Mouse (Mus musculus) stomach, embryonic 14.5 days (tissue): ENCODE data around the gene Gpr162. TPM values are rescaled to one million over a fixed set of nuclear protein-coding genes. Genes with fewer than 3 reads are reported as not detected.
"Not testable (repeated sequence)": the region's sequence is repeated elsewhere in the genome, so short reads cannot be mapped to it uniquely, and the experiment has no call there.

ENCODE experiments used
- ATAC-seq: fragments of 200-750 bp; cut with Nextera tagmentation; 2 replicates; pipeline ENCODE4 v1.8.0; 2017; ENCODE audit warnings: low read depth, moderate TSS enrichment; ENCODE audit not compliant: insufficient number of reproducible peaks, insufficient read depth, low FRiP score
- H3K27ac ChIP-seq: fragments of 300-500 bp; sonication (generic); 2 replicates; pipeline ENCODE4 v1.5.1; 2014; ENCODE audit warnings: mild to moderate bottlenecking, low read length, moderate library complexity, mixed read lengths
- H3K27me3 ChIP-seq: fragments of 300-500 bp; sonication (generic); 2 replicates; pipeline ENCODE4 v1.6.1; 2014; ENCODE audit warnings: low read length, control low read depth, mixed read lengths; ENCODE audit not compliant: control insufficient read depth, insufficient read depth
- H3K36me3 ChIP-seq: fragments of 300-500 bp; sonication (generic); 2 replicates; pipeline ENCODE4 v1.6.1; 2014; ENCODE audit warnings: mild to moderate bottlenecking, control low read depth, low read length, moderate library complexity, mixed read lengths; ENCODE audit not compliant: control insufficient read depth, insufficient read depth
- H3K4me1 ChIP-seq: fragments of 300-500 bp; sonication (generic); 2 replicates; pipeline ENCODE4 v1.6.1; 2014; ENCODE audit warnings: low read length, control low read depth, mixed read lengths; ENCODE audit not compliant: control insufficient read depth, insufficient read depth
- H3K4me2 ChIP-seq: fragments of 300-500 bp; sonication (generic); replicated peaks from 2 replicates; pipeline ENCODE4 v1.6.1; 2014; ENCODE audit warnings: low read depth, low read length, control low read depth
- H3K4me3 ChIP-seq: fragments of 300-500 bp; sonication (generic); 2 replicates; pipeline ENCODE4 v1.5.1; 2014; ENCODE audit warnings: low read depth, low read length, control low read depth
- H3K9ac ChIP-seq: fragments of 300-500 bp; sonication (generic); replicated peaks from 2 replicates; pipeline ENCODE4 v1.6.1; 2014; ENCODE audit warnings: low read depth, mild to moderate bottlenecking, control low read depth, low read length, moderate library complexity, mixed read lengths
- H3K9me3 ChIP-seq: fragments of 300-500 bp; sonication (generic); 2 replicates; pipeline ENCODE4 v1.6.1; 2016; ENCODE audit warnings: low read depth, low read length, control low read depth; ENCODE audit not compliant: control insufficient read depth
- WGBS: fragments of 180-500 bp; shearing (Covaris S2); extraction: QIAGEN DNeasy Blood & Tissue Kit; methylation state at CpG from one replicate; pipeline ENCODE4 v1.1.7; 2014; 5-methylcytosine and 5-hydroxymethylcytosine counted together
- polyA plus RNA-seq: library from polyadenylated mRNA; unstranded; fragments of >200 nt; fragmentation: Nextera tagmentation; extraction: Ambion mirVana; gene quantifications from 2 replicates; pipeline ENCODE4 v1.2.1, GENCODE M21; 2014

The Gpr162 gene
- polyA plus RNA-seq, 1 experiment from 2014 or later: 0.91 TPM

GRCm38 (mm10) chr6:124839805-124840204 lies 24.0 kb downstream of the Gpr162 start:
- Histone ChIP-seq H3K4me1 (peaks cover 18% of the 10 kb centered on the region), H3K4me3 (no peak overlapping the region), H3K9ac (no peak overlapping the region; the same call in 1 of the 2 replicates), H3K27me3 (no peaks in the 10 kb centered on the region), H3K4me2 (no peak overlapping the region), H3K36me3 (no peaks in the 10 kb centered on the region; the same call in 1 of the 2 replicates), H3K27ac (no peak overlapping the region), H3K9me3 (no peaks in the 10 kb centered on the region)
- 10% methylated on average over 8 of the region's 8 CpGs for WGBS
- ATAC-seq: 0 out of 2 replicates have a peak, but pooled peaks have one; percentile 2

- no peak overlapping the region for H3K27ac ChIP-seq
These were observed 27.4 kb downstream of the Gpr162 start for GRCm38 (mm10) chr6:124836411-124836810.

GRCm38 (mm10) chr6:124835531-124835930 lies 28.3 kb downstream of the Gpr162 start:
- Histone ChIP-seq H3K4me3 (no peak overlapping the region), H3K4me1 (peaks cover 18% of the 10 kb centered on the region), H3K36me3 (peaks cover 20% of the 10 kb centered on the region), H3K27ac (no peak overlapping the region), H3K4me2 (no peak overlapping the region), H3K27me3 (no peaks in the 10 kb centered on the region), H3K9ac (no peak overlapping the region), H3K9me3 (no peaks in the 10 kb centered on the region)
- no peak for ATAC-seq
- 61% methylated on average over 10 of the region's 10 CpGs for WGBS

More at GRCm38 (mm10) chr6:124836411-124836810, 27.4 kb downstream of the Gpr162 start:
- ATAC-seq: no peak
- Histone ChIP-seq H3K27me3 (no peaks in the 10 kb centered on the region), H3K4me3 (no peak overlapping the region), H3K4me1 (peaks cover 18% of the 10 kb centered on the region), H3K36me3 (peaks cover 20% of the 10 kb centered on the region), H3K9me3 (no peaks in the 10 kb centered on the region), H3K9ac (no peak overlapping the region), H3K4me2 (no peak overlapping the region)
- WGBS: 75% methylated on average over 7 of the region's 7 CpGs

- H3K9me3 ChIP-seq: no peaks in the 10 kb centered on the region
- 73% methylated on average over 6 of the region's 6 CpGs for WGBS
- H3K36me3 ChIP-seq: peaks cover 20% of the 10 kb centered on the region
- H3K4me2 ChIP-seq: no peak overlapping the region
- no peak for ATAC-seq
- H3K4me3 ChIP-seq: no peak overlapping the region
- H3K27ac ChIP-seq: no peak overlapping the region
- H3K4me1 ChIP-seq: peaks cover 8% of the 10 kb centered on the region
- H3K9ac ChIP-seq: no peak overlapping the region
- H3K27me3 ChIP-seq: no peaks in the 10 kb centered on the region
These were observed 29.2 kb downstream of the Gpr162 start for GRCm38 (mm10) chr6:124834512-124835081.

- 91% methylated on average over 8 of the region's 8 CpGs for WGBS
- peaks cover 20% of the 10 kb centered on the region for H3K36me3 ChIP-seq
- ATAC-seq: no peak
- no peaks in the 10 kb centered on the region for H3K27me3 ChIP-seq
- H3K4me1 ChIP-seq: peaks cover 6% of the 10 kb centered on the region; the same call in 1 of the 2 replicates
- H3K4me3 ChIP-seq: no peak overlapping the region
- no peak overlapping the region for H3K27ac ChIP-seq
- H3K9me3 ChIP-seq: no peaks in the 10 kb centered on the region
- no peak overlapping the region for H3K9ac ChIP-seq
- H3K4me2 ChIP-seq: no peak overlapping the region
These were observed 32.1 kb downstream of the Gpr162 start for GRCm38 (mm10) chr6:124831649-124832048.

GRCm38 (mm10) chr6:124831199-124831598 lies 32.6 kb downstream of the Gpr162 start:
- H3K9me3 ChIP-seq, H3K27me3 ChIP-seq, ATAC-seq, H3K27ac ChIP-seq, H3K4me1 ChIP-seq, H3K9ac ChIP-seq: not testable (repeated sequence)
- WGBS: 93% methylated on average over 4 of the region's 4 CpGs
- peaks cover 22% of the 10 kb centered on the region for H3K36me3 ChIP-seq
- peak overlapping the region; percentile 69; the same call in 1 of the 2 replicates for H3K4me3 ChIP-seq
- H3K4me2 ChIP-seq: peak overlapping the region; percentile 54; the same call in 1 of the 2 replicates

- Histone ChIP-seq H3K4me3 (peak overlapping the region; percentile 69), H3K4me1 (peaks cover 6% of the 10 kb centered on the region; the same call in 1 of the 2 replicates), H3K4me2 (peak overlapping the region; percentile 54), H3K27me3 (no peaks in the 10 kb centered on the region), H3K9me3 (no peaks in the 10 kb centered on the region), H3K9ac (peak overlapping the region; percentile 52), H3K36me3 (peaks cover 33% of the 10 kb centered on the region), H3K27ac (peak overlapping the region; percentile 84)
- under 1% methylated on average over 38 of the region's 38 CpGs for WGBS
- peak; percentile 87 for ATAC-seq
These were observed 33.7 kb downstream of the Gpr162 start for GRCm38 (mm10) chr6:124829799-124830700.

- H3K27ac ChIP-seq: peak within 1 kb of the TSS; percentile 84
- peak within 1 kb of the TSS; percentile 69 for H3K4me3 ChIP-seq
- peaks cover 6% of the 10 kb centered on the region; the same call in 1 of the 2 replicates for H3K4me1 ChIP-seq
- H3K9me3 ChIP-seq: no peaks in the 10 kb centered on the region
- H3K9ac ChIP-seq: peak within 1 kb of the TSS; percentile 52
- peak; percentile 93 for ATAC-seq
- H3K36me3 ChIP-seq: peaks cover 37% of the 10 kb centered on the region
- no peaks in the 10 kb centered on the region for H3K27me3 ChIP-seq
- peak within 1 kb of the TSS; percentile 81 for H3K4me2 ChIP-seq
- WGBS: under 1% methylated on average over 55 of the region's 55 CpGs
These were observed 34.6 kb downstream of the Gpr162 start, which contains the start of the genes Usp5 and Cdca3 for GRCm38 (mm10) chr6:124828868-124829798. TSS of gene Usp5 (minus strand) at chr6:124829484. TSS of gene Cdca3 (plus strand) at chr6:124829547.
